Mouse (Mus musculus) induced T-regulatory cell, adult 2 months (primary cell): ENCODE measurements around the gene Igsf21.

Experiments
- DNase-seq: peaks from one replicate; pipeline ENCODE4 v3.0.0-alpha.2; 2012; ENCODE audit warnings: low read depth

The Igsf21 gene

GRCm38 (mm10) chr4:140246180-140247005 lies at the start of gene Igsf21:
Gene Igsf21 (minus strand): TSS chr4:140246784.
- DNase-seq: no peak

GRCm38 (mm10) chr4:140285726-140286316 lies 39.2 kb upstream of the Igsf21 start:
- no peak for DNase-seq

- peak; percentile 2 for DNase-seq
These were observed 36.8 kb upstream of the Igsf21 start for GRCm38 (mm10) chr4:140283398-140283797.

GRCm38 (mm10) chr4:140278269-140278668 lies 31.7 kb upstream of the Igsf21 start:
- no peak for DNase-seq

- DNase-seq: no peak
These were observed 25.3 kb upstream of the Igsf21 start for GRCm38 (mm10) chr4:140271913-140272312.

GRCm38 (mm10) chr4:140270451-140270850 lies 23.9 kb upstream of the Igsf21 start:
- DNase-seq: no peak

GRCm38 (mm10) chr4:140269184-140269840 lies 22.7 kb upstream of the Igsf21 start:
- DNase-seq: no peak

- DNase-seq: no peak
These were observed 21.3 kb upstream of the Igsf21 start for GRCm38 (mm10) chr4:140267835-140268234.

GRCm38 (mm10) chr4:140267086-140267485 lies 20.5 kb upstream of the Igsf21 start:
- no peak for DNase-seq

GRCm38 (mm10) chr4:140258968-140259367 lies 12.4 kb upstream of the Igsf21 start:
- no peak for DNase-seq

- peak; percentile 8 for DNase-seq
These were observed 5.8 kb upstream of the Igsf21 start for GRCm38 (mm10) chr4:140252369-140252768.

- DNase-seq: no peak
These were observed 2.6 kb upstream of the Igsf21 start for GRCm38 (mm10) chr4:140249011-140249744.

- no peak for DNase-seq
These were observed 1.8 kb upstream of the Igsf21 start for GRCm38 (mm10) chr4:140248396-140248795.

GRCm38 (mm10) chr4:140247006-140248003 lies 721 bp upstream of the Igsf21 start:
- no peak for DNase-seq

- no peak for DNase-seq
These were observed 1.1 kb downstream of the Igsf21 start for GRCm38 (mm10) chr4:140245286-140246179.

GRCm38 (mm10) chr4:140244835-140245234 lies 1.7 kb downstream of the Igsf21 start:
- DNase-seq: no peak

- no peak for DNase-seq
These were observed 2.3 kb downstream of the Igsf21 start for GRCm38 (mm10) chr4:140244161-140244813.

GRCm38 (mm10) chr4:140243231-140243630 lies 3.4 kb downstream of the Igsf21 start:
- no peak for DNase-seq

GRCm38 (mm10) chr4:140242291-140242690 lies 4.3 kb downstream of the Igsf21 start:
- DNase-seq: no peak
